Mouse (Mus musculus) urinary bladder, postnatal 25 days (tissue): ENCODE data around the gene Spdef.

ENCODE experiments used
- DNase-seq: peaks from one replicate; pipeline ENCODE4 v3.0.0; 2022; ENCODE audit warnings: low spot score

Gene Spdef

GRCm38 (mm10) chr17:27725011-27725410, 3.7 kb downstream of the Spdef start:
- DNase-seq, result no peak

- no peak for DNase-seq
Measured at GRCm38 (mm10) chr17:27724327-27724726, 4.4 kb downstream of the Spdef start.

- no peak for DNase-seq
Measured at GRCm38 (mm10) chr17:27721125-27721664, 7.6 kb downstream of the Spdef start.

- DNase-seq, result no peak
Measured at GRCm38 (mm10) chr17:27720326-27720725, 8.4 kb downstream of the Spdef start.

GRCm38 (mm10) chr17:27719663-27720062, 9.1 kb downstream of the Spdef start:
- no peak for DNase-seq

- no peak for DNase-seq
Measured at GRCm38 (mm10) chr17:27718250-27718649, 10.5 kb downstream of the Spdef start.

GRCm38 (mm10) chr17:27716804-27717203, 12.0 kb downstream of the Spdef start:
- DNase-seq, result no peak

GRCm38 (mm10) chr17:27712832-27713231, 15.9 kb downstream of the Spdef start:
- no peak for DNase-seq

GRCm38 (mm10) chr17:27709650-27710049, 19.1 kb downstream of the Spdef start:
- no peak for DNase-seq

- DNase-seq, result peak; percentile 42
Measured at GRCm38 (mm10) chr17:27707954-27708661, 20.6 kb downstream of the Spdef start.

- no peak for DNase-seq
Measured at GRCm38 (mm10) chr17:27705661-27706060, 23.1 kb downstream of the Spdef start.

- no peak for DNase-seq
Measured at GRCm38 (mm10) chr17:27703961-27704621, 24.7 kb downstream of the Spdef start.

GRCm38 (mm10) chr17:27702518-27702917, 26.2 kb downstream of the Spdef start:
- DNase-seq, result peak; percentile 44

GRCm38 (mm10) chr17:27701856-27702255, 26.9 kb downstream of the Spdef start:
- DNase-seq, result no peak

- DNase-seq, result no peak
Measured at GRCm38 (mm10) chr17:27700812-27701211, 27.9 kb downstream of the Spdef start.

- no peak for DNase-seq
Measured at GRCm38 (mm10) chr17:27699641-27700244, 29.0 kb downstream of the Spdef start.

- DNase-seq, result no peak
Measured at GRCm38 (mm10) chr17:27690993-27691693, 37.6 kb downstream of the Spdef start.

GRCm38 (mm10) chr17:27686395-27686794, 42.4 kb downstream of the Spdef start:
- DNase-seq, result no peak

GRCm38 (mm10) chr17:27685550-27685913, 43.2 kb downstream of the Spdef start:
- DNase-seq, result no peak

GRCm38 (mm10) chr17:27684886-27685549, 43.7 kb downstream of the Spdef start:
- DNase-seq, result peak; percentile 15

- DNase-seq, result no peak
Measured at GRCm38 (mm10) chr17:27678924-27679813, 49.6 kb downstream of the Spdef start.
